ENCODE assay signal across 16 mouse cellular contexts in genomic region chr11:83238389-83238788, GRCm38 (mm10). TPM values are rescaled to one million over a fixed set of nuclear protein-coding genes. Genes with fewer than 3 reads are reported as not detected.
"Had no signal": no experiment of that assay in that cellular context is flagged by ENCODE, and none has a peak within 500 bp of the region (broad histone marks: within the 10 kb centered on the region; RNA-seq: fewer than 3 reads in every experiment).

No protein-coding gene starts in this region.

- H3K4me1 ChIP-seq: midbrain, embryonic 13.5 days; midbrain, embryonic 15.5 days; neural tube, embryonic 12.5 days; stomach, embryonic 15.5 days had no signal

- ATAC-seq: midbrain, embryonic 13.5 days; midbrain, embryonic 15.5 days had no signal

- H3K36me3 ChIP-seq: midbrain, embryonic 13.5 days; midbrain, embryonic 15.5 days; neural tube, embryonic 12.5 days; stomach, embryonic 15.5 days had no signal

- H3K9ac ChIP-seq: lung, embryonic 14.5 days; midbrain, embryonic 13.5 days; midbrain, embryonic 15.5 days; neural tube, embryonic 12.5 days; stomach, embryonic 15.5 days had no signal

- H3K9me3 ChIP-seq: megakaryocyte, embryonic 14.5 days; midbrain, embryonic 13.5 days; midbrain, embryonic 15.5 days; neural tube, embryonic 12.5 days; stomach, embryonic 15.5 days had no signal

- H3K27ac ChIP-seq: midbrain, embryonic 13.5 days; midbrain, embryonic 15.5 days; neural tube, embryonic 12.5 days; stomach, embryonic 15.5 days; stomach, postnatal 0 days had no signal

- H3K4me2 ChIP-seq: lung, embryonic 14.5 days; midbrain, embryonic 11.5 days; midbrain, embryonic 13.5 days; midbrain, embryonic 15.5 days; neural tube, embryonic 12.5 days; stomach, embryonic 15.5 days had no signal

- H3K4me3 ChIP-seq: megakaryocyte, embryonic 14.5 days; midbrain, embryonic 13.5 days; midbrain, embryonic 15.5 days; neural tube, embryonic 12.5 days; stomach, embryonic 15.5 days had no signal

- DNase-seq: lung, embryonic 14.5 days; lung, postnatal 10 days; lung, postnatal 4 days; right cerebral cortex, postnatal 14 days; thymus, adult 2 months; thymus, postnatal 25 days; thymus, postnatal 4 days had no signal

- H3K27me3 ChIP-seq: megakaryocyte, embryonic 14.5 days; midbrain, embryonic 13.5 days; midbrain, embryonic 15.5 days; neural tube, embryonic 12.5 days; stomach, embryonic 15.5 days had no signal

RNA-seq across cellular contexts. Expression of gene Slfn14, which starts 48.1 kb away (rescaled TPM):
- total RNA-seq: midbrain, postnatal 0 days had no signal
- polyA plus RNA-seq: midbrain, embryonic 15.5 days; midbrain, postnatal 0 days; thymus, adult 2 months; urinary bladder, adult 2 months had no signal
